Mouse (Mus musculus): Measurements from ENCODE around the gene Calhm2.

DNA sequence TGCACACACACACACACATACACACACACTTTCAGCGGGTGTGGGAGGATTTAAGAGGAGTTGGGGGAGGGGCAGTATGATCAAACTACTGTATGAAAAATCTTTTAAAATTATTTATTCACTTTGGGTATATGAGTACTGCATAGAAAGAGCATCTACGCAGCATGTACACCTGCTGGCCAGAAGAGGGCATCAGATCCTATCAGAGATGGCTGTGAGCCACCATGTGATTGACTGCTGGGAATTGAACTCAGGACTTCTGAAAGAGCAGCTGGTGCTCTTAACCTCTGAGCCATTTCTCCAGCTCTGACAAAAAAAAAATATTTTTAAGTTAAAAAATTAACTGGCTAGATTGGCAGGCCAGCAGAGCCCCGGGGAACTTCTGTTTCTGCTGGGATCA is 36.4 kb upstream of the Calhm2 start:
- TF ChIP-seq EP300 (IDR thresholded peaks at IDR 0.05; ENCODE audit: low read depth) (no peak), CTCF (IDR thresholded peaks at IDR 0.05; ENCODE audit: low read depth) (peak; percentile 40)

Measured in heart, postnatal 0 days (tissue).